Mouse (Mus musculus) kidney, adult 2 months (tissue): ENCODE measurements at regions not wholly inside any gene's neighbourhood (a gene's known extent, or its start where the extent isn't known, plus 50 kb on each side); places are given as distances from the start of the nearest gene placed in this dataset.

Source experiments
- CTCF ChIP-seq: fragments of 200-500 bp; conservative IDR thresholded peaks from 2 replicates; pipeline ENCODE4 v1.5.1; 2011; ENCODE audit warnings: low read depth, mild to moderate bottlenecking, control low read depth, low read length, moderate library complexity, mixed read lengths; ENCODE audit not compliant: insufficient read depth, insufficient read length
- POLR2A ChIP-seq: fragments of 200-500 bp; IDR thresholded peaks from one replicate; pipeline ENCODE4 v1.6.1; 2011; ENCODE audit warnings: low read depth, low read length, control low read depth

DNA sequence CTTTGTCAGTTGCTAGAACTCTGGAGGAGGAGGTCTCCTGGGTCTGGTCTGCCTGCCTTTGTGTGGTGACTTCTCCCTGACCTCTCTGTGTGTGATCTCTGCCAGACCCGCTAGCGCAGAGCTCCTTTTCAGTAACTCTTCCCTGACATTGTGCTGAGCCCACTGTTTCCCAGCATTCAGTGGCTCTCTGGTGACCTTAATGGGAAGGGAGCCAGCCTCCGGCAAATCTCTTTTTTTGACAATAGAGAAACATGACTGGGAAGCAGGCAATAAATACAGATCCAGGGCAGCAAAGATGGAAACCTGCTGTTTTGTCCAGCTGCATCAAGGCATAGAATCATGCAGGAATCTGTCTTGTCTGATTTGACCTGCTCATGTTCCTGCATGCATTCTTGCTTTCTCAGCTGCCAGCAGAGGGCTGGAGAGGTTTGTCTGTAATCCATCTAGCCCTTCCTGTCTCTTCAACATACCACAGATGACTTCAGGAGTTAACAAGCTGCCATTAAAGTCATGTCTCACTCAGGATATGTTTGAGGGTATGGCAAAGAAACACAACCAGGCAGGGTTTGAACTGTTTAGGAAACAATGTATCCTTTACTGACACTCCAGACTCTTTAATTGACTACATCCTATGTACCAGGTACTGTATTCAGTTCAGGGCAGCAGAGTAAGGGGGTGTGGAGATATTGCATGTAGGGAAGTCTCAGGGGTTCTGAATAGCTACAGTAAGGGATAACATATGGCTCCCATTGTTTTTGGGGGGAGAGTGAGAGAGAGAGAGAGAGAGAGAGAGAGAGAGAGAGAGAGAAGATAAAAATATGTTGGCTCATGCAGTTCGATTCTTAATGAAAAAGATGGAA, 140.9 kb downstream of the Trim33 start:
- TF ChIP-seq POLR2A (no peak), CTCF (no peak)
